Mouse (Mus musculus) retina, adult 2 months (tissue): ENCODE results near the gene Fbxo7.

ENCODE experiments used
- DNase-seq: peaks from one replicate; pipeline ENCODE4 v3.0.0-alpha.2; 2012; ENCODE audit warnings: low read depth, low spot score

Gene Fbxo7

GRCm38 (mm10) chr10:86078761-86079160 is 57.0 kb downstream of the Fbxo7 start:
- DNase-seq: no peak

DNA sequence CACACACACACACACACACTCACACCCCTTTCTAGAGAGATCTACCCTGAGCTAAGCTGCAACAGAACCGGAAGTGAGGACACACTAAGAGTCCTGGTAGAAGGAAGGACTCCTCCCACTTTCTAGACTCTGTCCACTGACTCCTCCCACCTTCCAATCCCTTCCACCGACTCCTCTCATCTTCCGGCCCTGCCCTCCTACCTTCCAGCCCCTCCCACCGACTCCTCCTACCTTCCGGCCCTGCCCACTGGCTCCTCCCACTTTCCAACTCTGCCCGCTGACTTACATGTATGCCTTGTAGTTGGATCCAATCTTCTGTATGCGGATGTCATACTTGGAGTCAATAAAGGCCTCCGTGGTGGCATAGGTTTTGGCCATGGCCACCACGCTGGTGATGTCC is 58.1 kb downstream of the Fbxo7 start:
- no peak for DNase-seq

DNA sequence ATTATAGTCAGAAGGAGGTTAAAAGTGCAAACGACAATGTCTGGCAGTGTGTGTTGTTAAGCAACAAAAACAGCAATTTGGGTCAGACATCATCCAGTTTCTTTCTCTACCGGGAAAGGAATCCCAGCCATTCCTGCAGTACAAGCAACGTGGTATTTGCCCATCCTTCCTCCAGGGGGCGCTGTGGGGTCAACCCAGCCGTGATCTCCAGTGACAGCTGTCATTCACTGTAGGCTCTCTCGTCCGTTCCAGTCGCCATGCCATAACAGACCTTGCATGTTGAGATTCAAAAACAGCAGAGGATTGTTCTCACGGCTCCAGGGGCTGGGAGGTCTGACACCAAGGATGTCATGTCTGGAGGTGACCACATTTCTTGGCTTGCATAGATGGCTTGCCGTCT is 70.1 kb downstream of the Fbxo7 start:
- no peak for DNase-seq

DNA sequence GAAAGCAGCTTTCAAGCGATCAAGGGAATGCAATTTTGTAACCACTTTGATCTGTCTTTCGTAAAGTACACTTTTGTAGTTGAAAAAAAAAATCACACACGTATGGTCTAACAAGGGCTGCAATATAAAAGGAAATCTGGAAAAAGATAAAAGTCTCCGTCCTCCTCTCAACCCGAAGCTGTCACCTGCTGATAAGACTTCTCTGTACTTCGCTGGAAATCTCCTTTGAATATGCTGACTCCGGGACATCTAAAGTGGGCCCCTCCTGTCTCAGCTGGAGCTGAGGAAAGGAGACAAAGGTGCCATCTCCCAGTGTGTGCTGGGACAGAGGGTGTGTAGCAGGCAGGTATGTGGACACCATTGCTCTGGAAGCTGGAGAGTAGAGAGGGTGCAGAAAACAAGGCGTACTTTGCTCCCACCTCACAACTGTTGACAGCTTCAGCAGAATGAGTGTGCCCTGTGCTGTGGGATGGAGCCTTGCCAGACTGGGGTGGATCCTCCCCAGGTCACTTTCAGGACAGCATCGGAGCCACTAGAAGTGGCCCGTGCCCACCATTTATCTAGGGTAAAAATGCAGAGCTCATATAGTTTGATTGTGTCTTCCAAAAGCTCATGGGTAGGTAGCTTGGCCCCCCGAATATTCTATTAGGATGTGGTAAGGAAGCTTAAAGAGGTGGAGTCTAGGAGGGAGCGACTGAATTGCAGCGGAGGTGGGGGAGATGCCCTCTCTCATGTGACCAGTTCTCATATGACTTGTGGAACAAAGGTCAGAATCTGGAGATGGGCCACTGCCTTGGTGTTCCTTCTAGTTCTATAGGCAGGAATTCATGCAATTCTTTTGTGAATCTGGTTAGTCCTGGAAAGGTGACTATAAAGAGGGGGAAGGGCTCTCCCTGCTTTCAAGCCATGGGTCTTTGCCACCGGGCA is 71.6 kb downstream of the Fbxo7 start:
- no peak for DNase-seq

GRCm38 (mm10) chr10:86098363-86098762 is 76.6 kb downstream of the Fbxo7 start:
- DNase-seq: no peak

GRCm38 (mm10) chr10:86100281-86100851 is 78.6 kb downstream of the Fbxo7 start:
- DNase-seq: no peak
